Mouse (Mus musculus): ENCODE results near the gene Nme2. TPM values are rescaled to one million over a fixed set of nuclear protein-coding genes. Genes with fewer than 3 reads are reported as not detected.

Nme2 gene
- total RNA-seq, 2 experiments from 2014 or later = 546 to 563 TPM

- intact Hi-C loops (cut with DNase I) = no loop called here
- no peak for DNase-seq
Observed at GRCm38 (mm10) chr11:93908829-93909228, 47.2 kb downstream of the Nme2 start.

GRCm38 (mm10) chr11:93907839-93908238 is 48.2 kb downstream of the Nme2 start:
- intact Hi-C loops (cut with DNase I) = no loop called here

GRCm38 (mm10) chr11:93906834-93907233 is 49.2 kb downstream of the Nme2 start:
- DNase-seq = no peak

More at GRCm38 (mm10) chr11:93907839-93908238, 48.2 kb downstream of the Nme2 start:
- DNase-seq = no peak

More at GRCm38 (mm10) chr11:93906834-93907233, 49.2 kb downstream of the Nme2 start:
- intact Hi-C loops (cut with DNase I) = no loop called here

Other genes starting within 250 kb of the Nme2 start
- 1 to 10 TPM; 7.6 to 7.8 TPM for gene Utp18, start 70.5 kb downstream of the Nme2 start, total RNA-seq (2021)
- 10 to 100 TPM in 1 of 2 experiments, 1 to 10 TPM in 1; 8.7 to 10.4 TPM for gene Mbtd1, start 70.4 kb downstream of the Nme2 start, total RNA-seq (2021)
- gene Gm20390, start 12.0 kb upstream of the Nme2 start, total RNA-seq (2021) = 10 to 100 TPM in 1 of 2 experiments, 1 to 10 TPM in 1; 9.9 to 14.6 TPM
- gene Nme1, start 12.3 kb upstream of the Nme2 start, total RNA-seq (2021) = 10 to 100 TPM; 12.2 to 13.1 TPM
- gene Spag9, start 39.8 kb upstream of the Nme2 start, total RNA-seq (2021) = 100 to 1,000 TPM; 118 to 141 TPM